24 mouse cellular contexts compared by ENCODE assay signal in the genomic region with DNA sequence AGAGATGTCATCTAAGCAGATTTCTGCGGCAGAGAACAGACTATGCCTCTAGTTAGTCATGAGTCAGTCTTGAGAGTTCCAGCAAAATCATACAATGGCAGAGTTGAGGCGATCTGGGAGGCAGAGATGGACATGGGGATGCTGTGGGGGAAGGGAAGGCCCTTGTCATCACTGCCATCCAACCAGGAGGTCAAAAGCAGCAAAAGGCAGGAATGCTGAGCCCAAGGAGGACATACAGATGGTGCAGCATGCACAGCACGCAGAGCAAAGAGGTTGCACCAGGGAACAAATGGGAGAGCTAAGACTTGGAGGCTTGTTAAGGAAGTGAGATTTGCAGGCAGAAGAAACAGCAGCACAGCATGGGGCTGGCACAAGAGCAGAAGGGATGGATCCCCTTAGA.
"Had no signal": no experiment of that assay in that cellular context is flagged by ENCODE, and none has a peak within 500 bp of the region (broad histone marks: within the 10 kb centered on the region; RNA-seq: fewer than 3 reads in every experiment).

No protein-coding gene starts in this region.

- H3K36me3 ChIP-seq: midbrain, embryonic 10.5 days; midbrain, embryonic 13.5 days had no signal

- H3K4me2 ChIP-seq: limb, embryonic 12.5 days; limb, embryonic 15.5 days; liver, embryonic 11.5 days; lung, embryonic 14.5 days; midbrain, embryonic 13.5 days had no signal

- H3K9me3 ChIP-seq: limb, embryonic 12.5 days; limb, embryonic 15.5 days; midbrain, embryonic 10.5 days; midbrain, embryonic 13.5 days had no signal

- H3K4me1 ChIP-seq: midbrain, embryonic 10.5 days had no signal

- H3K4me3 ChIP-seq: left cerebral cortex, adult 2 months; limb, embryonic 12.5 days; limb, embryonic 15.5 days; midbrain, embryonic 10.5 days; midbrain, embryonic 13.5 days; myocyte had no signal

- H3K27ac ChIP-seq: left cerebral cortex, adult 2 months; limb, embryonic 12.5 days; limb, embryonic 15.5 days; liver, embryonic 14.5 days; midbrain, embryonic 10.5 days; midbrain, embryonic 13.5 days; stomach, postnatal 0 days had no signal

- ATAC-seq: liver, postnatal 0 days; lung, postnatal 0 days; midbrain, embryonic 13.5 days had no signal

- H3K27me3 ChIP-seq: limb, embryonic 12.5 days; limb, embryonic 15.5 days had no signal

- H3K9ac ChIP-seq: limb, embryonic 12.5 days; limb, embryonic 15.5 days; liver, embryonic 14.5 days; liver, postnatal 0 days; lung, embryonic 14.5 days; midbrain, embryonic 13.5 days had no signal

- DNase-seq: kidney, adult 18-20 months; kidney, adult 9 months; kidney, postnatal 36 days; layer of hippocampus, postnatal 36 days; left cerebral cortex, postnatal 4 days; liver, postnatal 0 days; lung, embryonic 14.5 days; lung, postnatal 36 days; right cerebral cortex, adult 18-20 months; right cerebral cortex, postnatal 14 days; right cerebral cortex, postnatal 4 days; thymus, adult 2 months; thymus, postnatal 14 days; thymus, postnatal 4 days had no signal
